Mouse (Mus musculus): Measurements from ENCODE around the gene Coro2a.
"Not testable (repeated sequence)": the region's sequence is repeated elsewhere in the genome, so short reads cannot be mapped to it uniquely, and the experiment has no call there.

Coro2a gene

DNA sequence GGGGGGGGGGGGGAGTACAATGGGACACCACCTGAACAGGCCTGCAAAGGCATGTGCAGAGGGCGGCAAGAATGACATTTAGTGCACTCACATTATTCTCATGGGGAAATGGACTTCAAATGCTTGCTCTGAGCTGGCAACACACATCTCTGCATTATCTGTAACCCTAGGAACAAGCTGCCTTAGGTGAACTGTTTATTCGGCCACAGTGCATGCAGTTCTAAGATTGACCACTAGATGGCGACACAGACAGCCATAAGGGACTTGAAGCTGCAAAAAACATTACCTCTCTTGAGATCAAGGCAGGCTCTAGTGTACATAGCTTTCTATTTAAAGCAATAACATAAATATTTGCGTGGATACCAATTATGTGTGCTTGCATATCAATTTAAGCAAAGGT is 9.2 kb upstream of the Coro2a start:
- DNase-seq: peak; percentile 90

DNA sequence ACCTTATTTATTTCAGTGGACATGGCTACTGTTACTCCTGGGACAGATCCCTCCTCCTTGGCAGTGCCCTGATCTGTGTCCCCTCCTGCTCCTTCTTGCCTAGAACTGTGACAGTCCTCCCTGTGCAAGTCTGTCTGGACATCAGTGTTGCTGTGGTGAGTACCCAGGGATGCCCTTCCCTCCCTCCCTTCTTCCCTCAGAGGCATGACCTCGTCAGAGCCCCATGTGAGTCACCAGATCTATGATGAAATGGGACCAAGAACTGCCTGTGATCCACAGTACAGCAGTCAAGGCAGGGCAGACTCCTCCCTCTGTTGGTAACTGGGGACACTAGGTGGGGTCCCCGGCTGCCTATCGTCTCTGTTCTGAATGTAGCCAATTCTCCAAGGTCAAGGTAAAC is 5.6 kb upstream of the Coro2a start:
- no peak for DNase-seq

DNA sequence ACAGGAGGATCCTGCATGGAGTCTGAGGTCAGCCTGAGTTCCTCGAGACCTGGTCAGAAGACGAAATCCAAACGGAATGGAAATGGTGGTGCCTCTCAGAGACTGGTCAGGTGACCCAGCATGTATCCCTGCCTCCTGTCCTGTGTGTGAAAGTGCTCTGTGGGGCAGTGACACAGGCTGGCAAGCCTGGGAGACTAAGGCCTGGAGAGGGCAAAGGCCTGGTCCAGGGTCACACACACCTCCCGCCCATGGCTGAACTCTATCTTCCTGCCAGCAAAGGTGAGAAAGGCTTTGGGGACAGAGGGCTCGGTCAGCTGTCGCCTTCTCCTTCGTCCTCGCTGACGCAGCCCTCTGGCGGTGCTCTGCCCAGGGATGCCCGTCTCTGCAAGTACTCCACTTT is 3.4 kb upstream of the Coro2a start:
- no peak for DNase-seq

DNA sequence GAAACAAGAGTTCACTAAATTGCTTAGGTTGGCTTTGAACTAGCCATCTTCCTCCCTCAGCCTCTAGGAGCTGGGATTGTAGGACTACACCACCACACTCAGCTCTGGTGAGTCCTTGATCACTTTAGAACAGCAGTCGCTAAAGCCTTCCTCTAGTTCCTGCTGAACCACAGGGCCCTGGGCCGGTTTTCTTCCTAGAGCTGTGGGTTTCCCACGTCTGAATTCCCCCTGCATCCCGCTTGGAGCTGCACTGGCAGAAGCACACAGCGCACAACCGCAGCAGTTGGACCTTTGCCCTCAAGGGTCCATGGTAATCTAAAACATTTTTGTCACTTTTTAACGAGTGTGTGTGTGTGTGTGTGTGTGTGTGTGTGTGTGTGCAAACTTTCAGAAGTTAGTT is 702 bp upstream of the Coro2a start:
- DNase-seq: no peak

- peak; percentile 41 to 64 for DNase-seq
These were observed 651 bp downstream of the Coro2a start for GRCm38 (mm10) chr4:46601258-46601843.

GRCm38 (mm10) chr4:46600473-46601257 is 1.3 kb downstream of the Coro2a start:
- DNase-seq: peak; percentile 1

- DNase-seq: not testable (repeated sequence)
These were observed 2.4 kb downstream of the Coro2a start for GRCm38 (mm10) chr4:46599609-46600008.

GRCm38 (mm10) chr4:46598981-46599380 is 3.0 kb downstream of the Coro2a start:
- DNase-seq: peak; percentile 1

DNA sequence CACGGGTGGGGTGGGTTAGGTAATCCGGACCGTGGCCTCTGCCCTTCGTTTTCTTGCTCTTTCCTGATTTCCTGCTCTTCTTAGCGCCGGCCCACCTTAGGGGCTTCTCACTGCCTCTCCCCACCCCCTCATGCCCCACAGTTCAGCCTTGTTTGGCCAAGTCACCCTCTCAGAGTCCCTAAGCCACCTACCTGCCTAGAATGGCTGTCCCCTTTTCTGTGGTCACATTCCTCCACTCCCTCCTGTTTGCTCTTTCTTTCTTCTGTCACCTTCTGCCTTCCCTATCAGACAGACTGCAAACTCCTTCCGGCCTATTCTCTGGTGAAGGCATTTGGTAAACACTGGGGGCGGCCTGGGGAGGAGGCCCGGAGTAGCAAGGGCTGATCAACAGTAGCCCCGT is 3.9 kb downstream of the Coro2a start:
- peak; percentile 0 for DNase-seq

DNA sequence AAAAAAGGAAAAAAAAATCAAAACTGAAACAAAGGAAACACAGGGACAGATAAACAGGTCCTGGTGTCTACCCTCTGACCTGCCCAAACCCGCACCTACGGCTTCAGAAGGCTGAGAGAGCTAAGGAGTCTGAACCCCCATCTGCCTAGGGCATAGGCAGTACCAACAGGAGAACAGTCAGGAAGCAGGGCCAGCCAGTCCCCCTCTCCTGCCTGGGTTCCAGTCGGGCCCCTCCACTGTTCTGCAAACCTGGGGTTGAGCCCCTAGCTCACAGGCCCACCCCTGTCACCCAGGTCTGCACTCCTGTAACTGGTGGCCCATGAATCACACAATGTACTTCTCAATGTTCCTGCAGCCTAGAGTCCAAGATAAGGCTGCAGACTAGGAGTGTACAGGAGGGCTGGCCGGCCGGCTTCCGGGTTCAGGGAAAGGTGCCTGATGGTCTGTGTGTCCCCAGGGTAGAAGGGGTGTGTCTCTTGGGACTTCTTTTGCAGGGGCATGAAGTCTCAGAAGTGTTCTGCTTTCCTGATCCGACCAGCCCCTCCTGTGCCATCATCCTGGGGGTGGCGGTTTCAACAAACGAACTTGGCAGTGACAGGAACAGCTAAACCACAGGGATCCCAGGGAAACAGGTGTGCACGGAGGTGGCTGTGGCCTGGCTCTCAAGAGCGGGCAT is 4.6 kb downstream of the Coro2a start:
- peak; percentile 1 for DNase-seq

DNA sequence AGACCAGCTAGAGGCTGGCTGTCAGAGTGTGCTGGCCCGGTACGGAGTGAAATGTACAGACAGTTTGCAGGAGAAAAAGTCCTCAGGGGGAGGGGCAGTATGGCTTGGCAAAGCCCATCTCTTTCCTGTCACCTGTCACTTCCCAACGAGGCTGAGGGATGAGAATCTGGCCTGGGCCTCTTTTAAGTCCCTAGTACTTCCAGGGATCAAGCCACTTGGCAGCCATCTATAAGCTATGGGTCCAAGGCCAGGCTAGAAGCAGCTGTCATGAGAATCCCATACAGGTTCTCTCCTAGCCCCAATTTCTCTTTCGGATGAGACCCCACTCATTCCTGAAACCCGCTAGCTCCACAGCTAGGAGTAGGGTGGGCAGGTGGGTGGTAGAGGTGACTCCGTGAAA is 5.6 kb downstream of the Coro2a start:
- DNase-seq: peak; percentile 0

DNA sequence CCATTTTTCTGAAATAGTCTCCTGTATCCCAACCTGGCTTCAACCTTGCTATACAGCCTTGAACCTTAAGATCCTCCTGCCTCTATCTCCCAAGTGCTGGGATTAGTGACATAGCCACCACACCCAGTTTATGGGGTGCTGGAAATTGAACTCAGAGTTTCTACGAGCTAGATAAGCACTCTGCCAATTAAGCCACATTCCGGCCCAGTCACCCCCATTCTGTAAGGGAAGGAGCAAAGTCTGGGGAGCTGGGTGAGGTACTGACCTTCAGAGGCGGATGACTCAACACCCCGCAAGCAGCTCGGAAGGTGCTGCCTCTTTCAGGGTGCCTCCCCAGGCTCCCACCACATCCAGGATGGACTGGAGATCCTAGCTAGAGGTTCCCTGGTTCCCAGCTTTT is 7.9 kb downstream of the Coro2a start:
- DNase-seq: no peak

DNA sequence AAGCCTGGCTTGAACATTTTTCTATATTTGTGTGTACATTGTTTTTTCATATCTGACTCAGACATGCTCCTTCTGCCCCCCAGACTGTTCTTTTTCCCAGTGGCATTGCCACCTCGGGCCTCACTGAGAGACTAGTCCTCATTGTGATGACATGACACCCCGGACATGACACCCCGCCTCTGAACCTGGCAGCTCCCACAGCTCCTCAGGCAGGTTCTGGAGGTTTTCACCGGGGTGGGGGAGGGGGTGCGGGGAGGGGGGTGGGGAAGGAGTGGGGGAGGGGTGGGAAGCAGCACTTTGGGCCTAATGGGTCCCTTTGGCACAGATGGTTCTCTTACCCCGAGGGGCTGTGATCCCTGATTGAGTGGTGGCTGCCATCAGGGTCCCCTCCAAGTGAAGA is 8.5 kb downstream of the Coro2a start:
- DNase-seq: peak in 1 of 2 experiments; percentile 1

GRCm38 (mm10) chr4:46591833-46592520 is 10.0 kb downstream of the Coro2a start:
- peak in 1 of 2 experiments; percentile 49 for DNase-seq

GRCm38 (mm10) chr4:46590810-46591209 is 11.2 kb downstream of the Coro2a start:
- DNase-seq: no peak

GRCm38 (mm10) chr4:46589946-46590684 is 11.9 kb downstream of the Coro2a start:
- no peak for DNase-seq

- DNase-seq: no peak
These were observed 12.9 kb downstream of the Coro2a start for GRCm38 (mm10) chr4:46589151-46589550.

DNA sequence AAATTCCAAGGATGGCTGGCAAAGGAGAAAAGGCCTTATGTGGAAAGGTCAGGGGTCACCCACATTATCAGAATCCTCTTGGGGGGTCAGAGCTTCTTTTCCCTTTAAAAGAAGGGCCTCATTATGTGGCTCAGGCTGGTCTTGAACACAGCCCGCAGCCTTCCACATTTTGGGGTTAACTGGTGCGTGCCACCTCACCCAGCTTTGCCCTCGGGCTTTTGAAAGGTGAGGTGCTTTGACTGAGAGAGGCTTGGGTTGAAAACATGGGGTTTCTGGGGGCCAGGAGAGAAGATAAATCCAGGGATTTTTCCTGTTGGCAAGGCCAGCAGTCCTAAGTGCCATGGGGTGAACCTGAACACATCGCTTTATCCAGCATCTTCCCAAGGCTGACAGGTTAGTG is 15.5 kb downstream of the Coro2a start:
- DNase-seq: no peak

DNA sequence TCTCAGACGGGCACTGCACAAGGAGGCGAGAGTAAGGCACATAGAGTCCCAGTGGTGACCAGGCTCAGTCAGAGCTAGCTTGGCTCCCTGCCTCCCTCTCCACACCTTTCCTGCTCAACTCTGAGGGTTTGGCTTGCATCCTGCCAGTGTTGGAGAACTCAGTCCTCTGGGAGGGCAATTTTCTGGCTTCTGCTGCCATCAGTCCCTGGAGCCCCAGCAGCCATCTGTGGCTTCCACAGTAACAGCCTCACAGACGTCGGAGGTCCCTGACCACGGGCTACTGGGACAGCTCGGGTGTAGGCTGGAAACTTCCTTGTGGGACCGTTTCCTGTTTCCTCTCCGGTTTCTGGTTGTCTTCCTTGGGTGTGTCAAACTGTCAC is 16.2 kb downstream of the Coro2a start:
- no peak for DNase-seq

DNA sequence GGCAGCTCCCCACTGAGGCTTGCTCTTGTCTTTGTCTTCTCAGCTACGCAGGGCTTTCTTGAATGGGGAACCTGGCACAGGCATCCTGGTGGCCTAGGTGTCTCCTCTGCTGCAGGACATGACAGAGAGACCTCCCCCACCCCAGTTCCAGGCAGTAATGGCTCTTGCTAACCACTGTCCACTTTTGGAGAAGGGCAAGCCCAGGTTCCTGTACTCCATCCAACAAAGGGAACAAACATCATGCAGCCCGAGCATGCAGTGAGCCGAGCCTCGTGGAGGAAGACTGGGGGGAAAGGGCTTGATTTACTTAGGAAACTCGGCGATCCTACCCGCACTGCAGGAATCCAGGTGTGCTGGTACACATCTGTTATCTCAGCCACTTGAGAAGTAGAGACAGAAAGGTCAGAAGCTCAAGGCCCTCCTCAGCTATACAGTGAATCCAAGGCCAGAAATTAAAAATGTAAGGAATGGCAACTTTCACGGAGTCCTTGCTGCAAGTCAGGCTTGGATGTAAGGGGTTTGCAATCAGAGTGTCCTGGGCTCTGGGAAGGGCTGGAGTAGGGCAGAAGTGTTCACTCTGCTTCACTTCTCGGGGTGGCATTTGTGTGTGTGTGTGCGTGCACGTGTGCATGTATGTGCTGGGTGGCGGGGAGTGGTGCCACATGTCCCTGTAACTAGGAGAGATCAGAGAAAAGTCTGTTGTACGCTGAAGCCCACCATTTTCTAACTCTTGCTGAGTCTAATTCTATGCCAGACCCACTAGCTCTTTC is 16.8 kb downstream of the Coro2a start:
- DNase-seq: no peak

DNA sequence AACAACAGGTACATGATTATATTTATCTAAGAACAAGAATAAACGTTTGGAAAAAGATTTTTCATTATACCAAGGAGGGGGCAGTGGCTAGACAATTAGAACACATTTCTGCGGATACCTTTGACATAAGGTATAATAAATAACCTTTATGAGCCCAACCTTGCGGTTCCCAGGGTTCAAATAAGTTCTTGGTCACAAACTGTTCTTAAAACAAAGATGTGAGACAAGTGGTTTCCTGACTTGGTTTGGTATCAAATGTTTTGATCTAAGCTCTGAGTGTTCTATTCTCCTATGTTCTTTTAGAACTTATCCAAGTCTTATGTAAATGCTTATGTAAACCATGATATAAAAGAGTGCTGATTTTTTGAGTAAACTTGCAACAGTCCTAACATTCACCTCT is 17.5 kb downstream of the Coro2a start:
- not testable (repeated sequence) for DNase-seq

DNA sequence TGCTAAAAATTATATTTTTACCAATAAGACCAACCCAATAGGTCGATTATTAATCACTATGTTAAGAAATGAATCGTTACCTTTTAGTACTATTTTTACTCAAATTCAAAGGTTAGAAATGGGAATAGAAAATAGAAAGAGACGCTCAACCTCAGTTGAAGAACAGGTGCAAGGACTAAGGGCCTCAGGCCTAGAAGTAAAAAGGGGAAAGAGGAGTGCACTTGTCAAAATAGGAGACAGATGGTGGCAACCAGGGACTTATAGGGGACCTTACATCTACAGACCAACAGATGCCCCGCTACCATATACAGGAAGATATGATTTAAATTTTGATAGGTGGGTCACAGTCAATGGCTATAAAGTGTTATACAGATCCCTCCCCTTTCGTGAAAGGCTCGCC is 17.9 kb downstream of the Coro2a start:
- DNase-seq: not testable (repeated sequence)

Measured in kidney, postnatal 4 days (tissue).